Mouse (Mus musculus) embryonic facial prominence, embryonic 13.5 days (tissue): ENCODE results near the gene Ndufaf8. TPM values are rescaled to one million over a fixed set of nuclear protein-coding genes. Genes with fewer than 3 reads are reported as not detected.
A peak's percentile ranks its signal among the peaks of the same experiment; 100 is the strongest.

ENCODE experiments used
- ATAC-seq: fragments of 200-750 bp; cut with Nextera tagmentation; 2 replicates; pipeline ENCODE4 v1.8.0; 2017; ENCODE audit warnings: low read depth; ENCODE audit not compliant: insufficient number of reproducible peaks, insufficient read depth, low FRiP score, low TSS enrichment
- H3K27ac ChIP-seq: fragments of 300-500 bp; sonication (generic); 2 replicates; pipeline ENCODE4 v1.5.1; 2015; ENCODE audit warnings: moderate library complexity, mild to moderate bottlenecking, inconsistent platforms
- H3K27me3 ChIP-seq: fragments of 300-500 bp; sonication (generic); 2 replicates; pipeline ENCODE4 v1.6.1; 2015; ENCODE audit warnings: mild to moderate bottlenecking, inconsistent platforms
- H3K36me3 ChIP-seq: fragments of 300-500 bp; sonication (generic); 2 replicates; pipeline ENCODE4 v1.6.1; 2015; ENCODE audit warnings: mild to moderate bottlenecking, inconsistent platforms
- H3K4me1 ChIP-seq: fragments of 300-500 bp; sonication (generic); 2 replicates; pipeline ENCODE4 v1.6.1; 2015; ENCODE audit warnings: inconsistent platforms
- H3K4me2 ChIP-seq: fragments of 300-500 bp; sonication (generic); 2 replicates; pipeline ENCODE4 v1.6.1; 2015; ENCODE audit warnings: moderate library complexity, mild to moderate bottlenecking, inconsistent platforms
- H3K4me3 ChIP-seq: fragments of 300-500 bp; sonication (generic); 2 replicates; pipeline ENCODE4 v1.5.1; 2015; ENCODE audit warnings: mild to moderate bottlenecking, inconsistent platforms
- H3K9ac ChIP-seq: fragments of 300-500 bp; sonication (generic); 2 replicates; pipeline ENCODE4 v1.6.1; 2015; ENCODE audit warnings: mild to moderate bottlenecking, inconsistent platforms
- H3K9me3 ChIP-seq: fragments of 300-500 bp; sonication (generic); 2 replicates; pipeline ENCODE4 v1.6.1; 2016; ENCODE audit warnings: inconsistent platforms
- whole genome bisulfite sequencing: fragments of 180-500 bp; shearing (Covaris S2); methylation state at CpG from one replicate; pipeline ENCODE4 v1.1.7; 2015; ENCODE audit warnings: mixed read lengths; 5-methylcytosine and 5-hydroxymethylcytosine counted together
- polyA plus RNA-seq: library from polyadenylated mRNA; unstranded; fragments of >200 nt; fragmentation: Nextera tagmentation; extraction: Ambion mirVana; gene quantifications from 2 replicates; pipeline ENCODE4 v1.2.1, GENCODE M21; 2015

The Ndufaf8 gene
- polyA plus RNA-seq, 1 experiment from 2014 or later, result 79.2 TPM

DNA sequence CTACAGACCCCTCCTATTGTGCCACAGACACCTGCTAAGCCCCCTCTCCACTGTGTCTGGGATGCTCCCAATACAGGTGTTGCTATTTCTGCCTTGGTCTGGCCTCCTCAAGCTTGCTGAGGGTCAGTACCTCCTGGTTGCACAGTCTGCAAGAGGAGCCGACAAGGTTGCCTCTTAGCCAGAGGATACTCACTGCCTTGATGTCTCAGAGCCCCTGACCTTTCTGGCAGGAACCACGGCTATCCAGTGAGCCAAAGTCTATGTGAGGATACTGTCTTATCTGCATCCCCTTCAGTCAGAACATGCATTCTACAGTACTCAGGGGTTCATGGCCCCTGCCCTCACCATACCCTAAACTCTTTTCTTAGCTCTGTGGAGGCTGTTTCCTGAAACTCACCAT, 18.9 kb downstream of the Ndufaf8 start:
- H3K36me3 ChIP-seq, result peaks cover 67% of the 10 kb centered on the region

DNA sequence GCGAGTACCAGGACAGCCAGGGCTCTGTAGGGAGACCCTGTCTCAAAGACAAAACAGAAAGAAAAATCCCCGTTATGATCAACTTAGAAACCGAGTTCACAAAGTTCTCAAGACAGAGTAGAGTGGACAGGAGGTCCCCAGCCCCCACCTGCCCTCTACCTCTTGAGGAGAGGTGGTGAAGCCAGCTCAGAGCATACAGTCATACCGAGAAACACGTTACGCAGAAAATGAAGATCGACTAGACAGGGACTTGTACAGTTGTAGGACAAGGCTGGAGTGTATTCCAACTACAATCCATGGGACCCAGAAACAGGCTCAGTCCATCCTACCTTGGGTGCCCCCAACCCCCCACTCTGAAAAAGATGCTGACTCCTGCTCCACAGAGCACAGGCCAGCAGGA, 20.4 kb downstream of the Ndufaf8 start:
- H3K36me3 ChIP-seq, result peaks cover 72% of the 10 kb centered on the region
- WGBS, result 92% methylated on average over 7 of the region's 7 CpGs
- no peak overlapping the region for H3K4me2 ChIP-seq
- no peak overlapping the region for H3K4me3 ChIP-seq
- H3K9me3 ChIP-seq, result no peaks in the 10 kb centered on the region
- no peak overlapping the region for H3K27ac ChIP-seq
- no peaks in the 10 kb centered on the region for H3K27me3 ChIP-seq
- no peak for ATAC-seq
- peaks cover 23% of the 10 kb centered on the region for H3K4me1 ChIP-seq
- H3K9ac ChIP-seq, result no peak overlapping the region

More for the DNA sequence above, 18.9 kb downstream of the Ndufaf8 start:
- Histone ChIP-seq H3K4me2 (no peak overlapping the region), H3K4me1 (peaks cover 26% of the 10 kb centered on the region), H3K4me3 (no peak overlapping the region), H3K9me3 (no peaks in the 10 kb centered on the region), H3K27ac (no peak overlapping the region), H3K9ac (no peak overlapping the region), H3K27me3 (no peaks in the 10 kb centered on the region)
- no peak for ATAC-seq
- WGBS, result 82% methylated on average over 2 of the region's 2 CpGs

DNA sequence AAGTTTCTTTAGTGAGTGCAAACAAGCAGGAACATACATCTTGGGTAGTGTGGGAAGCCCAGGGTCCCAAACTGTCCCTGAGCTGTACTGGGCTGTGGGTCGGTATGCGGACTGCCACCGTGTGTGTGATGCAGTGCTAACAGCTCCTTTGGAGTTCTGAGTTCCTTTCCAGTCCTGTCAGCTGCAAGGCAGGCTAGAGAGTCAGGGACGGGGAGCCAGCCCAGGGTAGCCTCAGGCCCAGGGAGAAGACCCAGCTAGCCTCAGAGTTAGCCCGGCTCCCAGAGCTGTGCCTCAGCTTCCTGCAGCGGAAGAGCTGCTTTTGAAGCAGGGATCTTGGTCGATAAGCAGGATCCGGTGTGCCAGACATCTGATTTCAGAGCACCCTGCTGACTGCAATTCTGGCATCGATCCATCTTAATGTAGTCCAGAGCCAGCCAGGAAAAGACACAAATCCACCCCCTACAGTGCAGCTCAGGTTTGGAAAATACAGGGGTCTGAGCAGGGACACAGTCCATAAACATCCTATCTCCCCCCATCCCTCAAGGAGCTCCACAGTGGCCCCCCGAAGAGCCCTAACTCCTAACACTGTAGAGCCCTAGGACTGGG, 21.3 kb downstream of the Ndufaf8 start:
- peaks cover 67% of the 10 kb centered on the region for H3K36me3 ChIP-seq
- H3K9me3 ChIP-seq, result no peaks in the 10 kb centered on the region
- H3K4me2 ChIP-seq, result no peak overlapping the region
- no peaks in the 10 kb centered on the region for H3K27me3 ChIP-seq
- peak overlapping the region; percentile 35; the same call in 1 of the 2 replicates for H3K27ac ChIP-seq
- 66% methylated on average over 10 of the region's 10 CpGs for WGBS
- no peak overlapping the region for H3K4me3 ChIP-seq
- peaks cover 13% of the 10 kb centered on the region for H3K4me1 ChIP-seq
- peak overlapping the region; percentile 23; the same call in 1 of the 2 replicates for H3K9ac ChIP-seq
- no peak for ATAC-seq

DNA sequence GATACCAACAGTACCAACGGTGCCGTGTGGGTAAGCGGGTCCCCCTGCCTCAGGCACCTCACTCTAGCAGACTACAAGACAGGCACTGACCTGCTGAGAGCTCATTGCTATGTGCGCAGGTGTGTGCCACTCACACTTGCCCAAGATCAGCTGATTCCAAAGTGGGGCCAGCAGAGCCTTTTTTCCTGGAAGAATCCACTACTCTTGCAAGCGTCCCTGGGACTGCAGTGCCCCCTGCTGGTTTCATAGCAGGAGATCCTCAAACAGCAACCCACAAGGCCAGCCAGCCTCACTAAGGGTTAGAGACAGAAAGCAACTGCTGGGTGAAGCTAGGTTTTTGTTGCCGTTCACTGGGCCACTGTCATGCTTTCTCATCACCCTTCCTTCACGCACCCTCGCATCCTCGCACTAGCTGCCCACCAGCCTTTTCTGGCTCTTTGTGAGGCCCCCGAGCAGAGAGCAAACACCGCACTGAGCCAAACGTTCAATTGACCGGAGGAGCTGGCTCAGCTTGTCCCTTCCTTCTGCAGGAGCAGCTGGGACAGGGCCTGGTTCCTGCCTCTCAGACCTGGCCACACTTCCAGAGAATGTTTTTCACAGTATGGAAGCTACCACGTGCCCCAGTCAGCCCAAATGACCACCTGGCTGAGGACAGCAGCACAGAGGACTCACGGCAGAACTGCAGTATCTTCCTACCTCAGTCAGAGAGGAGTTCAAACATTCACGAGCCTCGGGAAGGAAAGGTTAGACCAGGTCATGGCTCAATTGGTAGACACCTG, 22.1 kb downstream of the Ndufaf8 start:
- no peak overlapping the region; the same call in 1 of the 2 replicates for H3K9ac ChIP-seq
- H3K9me3 ChIP-seq, result no peaks in the 10 kb centered on the region
- H3K4me1 ChIP-seq, result peaks cover 9% of the 10 kb centered on the region
- H3K4me2 ChIP-seq, result no peak overlapping the region
- peaks cover 59% of the 10 kb centered on the region for H3K36me3 ChIP-seq
- no peak overlapping the region for H3K4me3 ChIP-seq
- H3K27me3 ChIP-seq, result no peaks in the 10 kb centered on the region
- ATAC-seq, result no peak
- H3K27ac ChIP-seq, result 0 out of 2 replicates have a peak overlapping the region, but pooled peaks have one; percentile 35
- 78% methylated on average over 17 of the region's 17 CpGs for WGBS

DNA sequence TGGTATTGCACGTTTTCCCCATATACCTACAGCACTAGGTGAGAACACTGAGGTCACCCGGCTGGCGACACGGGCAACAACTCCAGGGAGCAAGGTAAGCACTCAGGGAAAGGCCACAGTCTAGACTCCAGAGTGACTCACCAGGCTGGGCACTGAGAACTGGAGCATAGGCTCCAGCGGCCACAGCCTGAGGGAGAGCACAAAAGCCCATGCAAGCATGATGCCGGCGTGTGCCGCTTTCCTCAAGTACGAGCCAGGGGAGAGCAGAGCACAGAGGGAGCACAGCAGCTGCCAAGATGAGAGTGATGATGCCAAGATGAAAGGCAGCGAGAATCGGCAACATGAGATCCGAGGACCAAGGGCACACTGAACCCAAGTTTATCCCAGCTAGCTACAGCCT, 23.4 kb downstream of the Ndufaf8 start:
- Histone ChIP-seq H3K9me3 (no peaks in the 10 kb centered on the region), H3K9ac (no peak overlapping the region), H3K4me3 (no peak overlapping the region), H3K36me3 (peaks cover 54% of the 10 kb centered on the region), H3K27ac (no peak overlapping the region), H3K4me2 (no peak overlapping the region), H3K27me3 (no peaks in the 10 kb centered on the region), H3K4me1 (peaks cover 9% of the 10 kb centered on the region)
- no peak for ATAC-seq
- 86% methylated on average over 12 of the region's 12 CpGs for WGBS

DNA sequence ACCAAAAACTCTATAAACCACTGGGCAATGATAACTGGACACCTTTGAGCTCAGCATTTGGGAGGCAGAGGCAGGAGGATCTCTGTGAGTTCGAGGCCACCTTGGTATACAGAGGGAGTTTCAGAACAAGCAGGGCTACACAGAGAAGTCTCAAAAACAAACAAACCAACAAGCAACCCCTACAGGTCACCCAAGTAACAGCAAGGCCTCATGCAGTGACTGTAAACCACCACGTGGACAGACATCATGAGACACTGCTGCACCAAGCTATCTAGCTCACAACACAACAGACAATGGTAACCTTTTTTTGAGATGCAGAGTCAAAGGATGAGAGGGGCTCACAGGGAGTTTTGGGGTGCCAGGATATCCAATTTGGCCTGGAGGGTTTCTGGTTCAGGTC, 28.1 kb downstream of the Ndufaf8 start:
- no peak overlapping the region for H3K4me3 ChIP-seq
- no peak overlapping the region for H3K9ac ChIP-seq
- 84% methylated on average over 2 of the region's 2 CpGs for WGBS
- no peaks in the 10 kb centered on the region for H3K27me3 ChIP-seq
- ATAC-seq, result no peak
- no peaks in the 10 kb centered on the region for H3K9me3 ChIP-seq
- peaks cover 61% of the 10 kb centered on the region for H3K36me3 ChIP-seq
- H3K27ac ChIP-seq, result no peak overlapping the region
- no peaks in the 10 kb centered on the region for H3K4me1 ChIP-seq
- no peak overlapping the region for H3K4me2 ChIP-seq

DNA sequence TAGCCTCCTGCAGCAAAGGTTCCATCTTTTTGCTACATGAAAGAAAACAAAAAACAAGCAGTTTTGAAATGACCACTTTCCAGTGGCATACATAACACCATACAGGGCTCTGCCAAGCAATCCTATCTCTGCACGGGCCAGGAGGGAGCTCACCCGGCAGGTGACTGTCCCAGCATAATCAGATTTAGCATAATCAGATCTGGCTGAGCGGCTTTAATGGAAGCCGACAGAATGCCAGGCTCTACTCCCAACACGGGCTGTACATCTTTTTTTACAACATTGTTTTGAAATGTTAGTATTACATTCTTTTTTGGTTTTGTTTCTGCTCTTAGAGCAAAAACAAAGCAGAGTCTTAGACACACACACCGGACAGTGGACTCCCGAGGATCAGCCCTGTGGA, 30.6 kb downstream of the Ndufaf8 start:
- 79% methylated on average over 7 of the region's 7 CpGs for WGBS

DNA sequence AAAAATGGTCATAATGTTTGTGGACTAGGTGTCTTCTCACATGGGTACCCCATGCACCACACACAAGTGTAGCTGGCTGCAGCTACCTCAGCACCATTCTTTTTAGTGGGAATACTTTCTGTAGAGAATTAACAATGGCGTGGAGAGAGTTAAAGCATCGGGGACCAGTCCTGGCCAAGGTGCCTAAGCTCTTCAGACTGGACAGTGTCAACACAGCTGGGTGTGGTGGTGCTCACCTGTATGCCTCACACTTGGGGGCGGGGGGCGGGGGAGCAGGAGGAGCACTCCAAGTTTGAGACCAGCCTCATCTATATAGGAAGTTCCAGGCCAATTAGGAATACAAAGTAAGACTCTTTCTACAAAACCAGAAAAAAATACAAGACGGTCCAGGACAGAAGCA, 35.4 kb downstream of the Ndufaf8 start:
- no peak overlapping the region for H3K9ac ChIP-seq
- H3K4me3 ChIP-seq, result no peak overlapping the region
- no peaks in the 10 kb centered on the region for H3K27me3 ChIP-seq
- 93% methylated on average over 5 of the region's 5 CpGs for WGBS
- no peaks in the 10 kb centered on the region for H3K9me3 ChIP-seq
- peaks cover 11% of the 10 kb centered on the region for H3K4me1 ChIP-seq
- ATAC-seq, result no peak
- no peak overlapping the region for H3K4me2 ChIP-seq
- peaks cover 76% of the 10 kb centered on the region for H3K36me3 ChIP-seq
- H3K27ac ChIP-seq, result no peak overlapping the region

More for the DNA sequence above, 30.6 kb downstream of the Ndufaf8 start:
- H3K4me3 ChIP-seq, result no peak overlapping the region
- H3K27ac ChIP-seq, result no peak overlapping the region
- no peaks in the 10 kb centered on the region for H3K9me3 ChIP-seq
- H3K4me2 ChIP-seq, result no peak overlapping the region
- no peaks in the 10 kb centered on the region for H3K4me1 ChIP-seq
- H3K36me3 ChIP-seq, result peaks cover 69% of the 10 kb centered on the region
- H3K27me3 ChIP-seq, result no peaks in the 10 kb centered on the region
- no peak for ATAC-seq
- no peak overlapping the region for H3K9ac ChIP-seq

DNA sequence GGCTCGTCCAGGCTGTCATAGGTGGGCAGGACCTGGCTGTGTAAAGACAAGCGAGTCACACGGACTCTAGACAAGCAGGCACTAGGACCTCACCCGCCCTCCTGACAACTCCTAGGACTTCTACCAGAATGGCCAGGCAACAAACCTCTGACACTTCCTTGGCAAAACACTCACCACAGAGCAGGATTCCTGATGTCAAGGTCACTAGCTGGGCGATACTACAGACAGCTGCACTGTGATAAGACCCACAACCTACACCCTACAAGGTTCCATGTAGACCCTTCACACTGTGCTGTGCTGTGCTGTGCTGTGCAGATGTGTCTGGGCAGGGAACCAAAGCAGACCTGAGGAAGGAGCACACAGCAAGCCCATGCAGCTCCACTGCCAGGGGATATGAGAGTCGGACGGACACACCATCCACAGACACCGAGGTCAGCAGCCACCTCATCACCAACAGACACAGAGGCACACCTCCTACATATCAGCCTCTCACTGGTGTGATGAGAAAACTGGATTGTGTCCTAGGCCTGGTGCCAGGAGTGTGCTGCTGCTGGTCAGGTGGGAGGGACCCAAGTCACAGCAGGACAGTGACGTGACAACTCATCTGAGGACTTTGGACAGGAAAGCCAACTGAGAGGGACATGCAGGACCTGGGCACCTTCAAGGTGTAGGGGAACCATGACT, 36.3 kb downstream of the Ndufaf8 start:
- no peaks in the 10 kb centered on the region for H3K9me3 ChIP-seq
- H3K27me3 ChIP-seq, result no peaks in the 10 kb centered on the region
- H3K36me3 ChIP-seq, result peaks cover 76% of the 10 kb centered on the region
- no peak overlapping the region; the same call in 1 of the 2 replicates for H3K9ac ChIP-seq
- H3K27ac ChIP-seq, result no peak overlapping the region
- peaks cover 11% of the 10 kb centered on the region for H3K4me1 ChIP-seq
- WGBS, result 93% methylated on average over 9 of the region's 9 CpGs
- no peak for ATAC-seq
- H3K4me2 ChIP-seq, result no peak overlapping the region
- no peak overlapping the region for H3K4me3 ChIP-seq

DNA sequence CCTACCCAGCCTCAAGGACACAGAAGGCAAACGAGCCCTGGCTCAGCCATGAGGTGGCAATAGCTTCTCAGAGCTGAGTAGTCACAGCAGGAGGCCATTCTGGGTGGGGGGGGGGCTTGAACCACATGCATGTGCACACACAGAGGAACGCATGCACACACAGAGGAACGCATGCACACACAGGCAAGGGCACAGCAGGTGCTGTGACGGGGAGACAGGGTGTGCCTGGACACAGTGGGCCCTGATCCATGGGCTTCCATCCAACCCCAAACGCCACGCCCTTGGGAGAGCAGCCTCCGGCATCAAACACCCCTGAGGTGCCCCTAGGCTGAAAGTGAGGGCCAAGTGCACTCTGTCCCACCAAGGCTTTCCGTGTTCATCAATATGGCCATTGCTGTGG, 37.5 kb downstream of the Ndufaf8 start:
- H3K27me3 ChIP-seq, result no peaks in the 10 kb centered on the region
- ATAC-seq, result no peak
- WGBS, result 82% methylated on average over 8 of the region's 8 CpGs
- H3K9ac ChIP-seq, result no peak overlapping the region
- no peak overlapping the region for H3K27ac ChIP-seq
- H3K4me3 ChIP-seq, result no peak overlapping the region
- H3K36me3 ChIP-seq, result peaks cover 71% of the 10 kb centered on the region
- H3K9me3 ChIP-seq, result no peaks in the 10 kb centered on the region
- H3K4me1 ChIP-seq, result peaks cover 11% of the 10 kb centered on the region
- H3K4me2 ChIP-seq, result no peak overlapping the region

DNA sequence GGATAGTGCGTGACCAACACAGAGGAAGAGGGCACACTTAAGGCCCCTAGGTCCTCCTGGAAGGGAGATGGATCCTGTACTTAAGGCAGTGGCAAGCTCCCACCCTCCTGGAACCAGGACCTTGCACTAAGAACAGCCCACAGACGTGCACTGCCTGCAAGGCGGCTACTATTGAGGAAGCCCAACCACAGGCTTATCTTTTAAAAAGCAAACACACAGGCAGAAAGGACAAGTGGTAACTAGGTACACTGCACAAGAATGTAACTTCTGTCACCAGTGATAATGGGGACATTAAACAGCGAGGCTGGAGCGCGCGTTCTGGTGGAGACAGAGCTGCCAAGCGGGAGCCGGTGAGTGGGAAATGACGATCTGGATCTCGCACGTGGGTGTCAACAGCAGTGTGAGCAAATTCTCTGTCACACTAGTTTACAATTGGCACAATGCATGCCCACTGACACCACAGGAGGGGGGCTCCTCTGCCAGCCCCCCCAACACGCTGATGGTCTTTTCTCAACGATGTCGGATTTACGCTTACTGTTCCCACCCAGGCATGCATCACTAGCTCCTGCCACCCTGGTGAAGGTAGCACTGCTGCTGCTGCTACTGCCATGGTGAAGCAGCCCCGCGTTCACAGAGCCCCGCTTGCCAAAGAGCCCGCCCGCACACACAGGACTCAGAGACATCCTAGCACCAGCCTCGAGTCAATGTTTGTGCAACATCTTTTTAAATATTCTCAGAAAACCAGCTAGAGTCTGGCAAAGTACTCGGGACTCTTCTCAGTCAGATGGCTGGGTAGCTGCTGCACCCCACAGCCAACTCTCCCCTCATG, 38.3 kb downstream of the Ndufaf8 start:
- Histone ChIP-seq H3K4me2 (no peak overlapping the region), H3K4me3 (no peak overlapping the region), H3K4me1 (peaks cover 11% of the 10 kb centered on the region), H3K9me3 (no peaks in the 10 kb centered on the region), H3K27me3 (no peaks in the 10 kb centered on the region), H3K9ac (0 out of 2 replicates have a peak overlapping the region, but pooled peaks have one; percentile 32), H3K27ac (no peak overlapping the region), H3K36me3 (peaks cover 68% of the 10 kb centered on the region)
- WGBS, result 86% methylated on average over 23 of the region's 23 CpGs
- ATAC-seq, result no peak
